Mouse (Mus musculus): Measurements from ENCODE around the gene Cd6. TPM values are rescaled to one million over a fixed set of nuclear protein-coding genes. Genes with fewer than 3 reads are reported as not detected.

The Cd6 gene
- total and polyA plus RNA-seq, 3 experiments: not detected

DNA sequence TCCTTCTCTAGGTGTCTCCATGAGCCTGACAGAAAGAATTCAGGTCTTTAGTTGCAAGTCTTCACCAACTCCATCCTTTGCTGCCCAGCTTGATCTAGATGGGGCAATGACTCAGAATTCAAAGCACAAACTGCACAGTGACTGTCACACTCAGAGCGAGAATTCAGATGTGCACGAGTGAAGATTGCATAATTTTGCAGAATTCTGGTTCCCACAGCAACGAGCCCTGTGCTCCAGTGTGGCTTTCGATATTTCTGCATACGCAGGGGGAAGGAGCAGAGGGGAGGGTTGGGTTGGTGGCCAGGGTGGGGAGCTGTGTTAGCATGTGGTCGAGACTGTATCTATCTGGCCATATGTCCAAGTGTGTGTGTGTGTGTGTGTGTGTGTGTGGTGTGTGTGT lies 28.8 kb downstream of the Cd6 start:
- Histone ChIP-seq H3K36me3 (ENCODE audit: control insufficient read depth in 1 of 2, insufficient read depth in 2 of 2, low read length in 2 of 2) (no peaks in the 10 kb centered on the region), H3K79me2 (ENCODE audit: control insufficient read depth, insufficient read depth, low read length, poor library complexity) (no peaks in the 10 kb centered on the region), H3K9me3 (replicated peaks; ENCODE audit: insufficient read depth, low read length) (no peaks in the 10 kb centered on the region), H3K4me3 (ENCODE audit: control insufficient read depth in 1 of 2, insufficient read depth in 1 of 2, low read depth in 2 of 2, low read length in 2 of 2) (no peak overlapping the region), H3K27me3 (ENCODE audit: control insufficient read depth in 1 of 2, insufficient read depth in 2 of 2, low read length in 2 of 2) (peaks cover 2 to 4% of the 10 kb centered on the region in 2 experiments; a peak in 3 of 4 replicates), H3K9ac (ENCODE audit: control insufficient read depth, low read depth, low read length, poor library complexity, severe bottlenecking) (no peak overlapping the region), H3K27ac (ENCODE audit: control insufficient read depth, low read depth, low read length) (no peak overlapping the region), H3K4me1 (ENCODE audit: control insufficient read depth in 1 of 2, insufficient read depth in 2 of 2, low read length in 2 of 2) (no peaks in the 10 kb centered on the region)
- no peak for DNase-seq (ENCODE audit: low read depth, low spot score)
- no peak for TF ChIP-seq USF2 (IDR thresholded peaks at IDR 0.05; ENCODE audit: borderline replicate concordance in 1 of 2, insufficient read depth in 1 of 2, low read depth in 1 of 2, low read length in 2 of 2)
- no peak for TF ChIP-seq ZMIZ1 (IDR thresholded peaks at IDR 0.05; ENCODE audit: low read depth, low read length)
- no peak for TF ChIP-seq MXI1 (IDR thresholded peaks at IDR 0.05; ENCODE audit: low read depth, low read length)
- TF ChIP-seq MYC (IDR thresholded peaks at IDR 0.05; ENCODE audit: low read depth, low read length): no peak
- TF ChIP-seq GABPA (IDR thresholded peaks at IDR 0.05; ENCODE audit: low read depth, low read length): no peak
- no peak for TF ChIP-seq JUND (IDR thresholded peaks at IDR 0.05; ENCODE audit: low read depth, low read length)
- no peak for TF ChIP-seq MYB (IDR thresholded peaks at IDR 0.05; ENCODE audit: low read depth, low read length)
- no peak for TF ChIP-seq MAZ (IDR thresholded peaks at IDR 0.05; ENCODE audit: low read depth, low read length)

- H3K9me3 ChIP-seq (replicated peaks; ENCODE audit: insufficient read depth, low read length): no peaks in the 10 kb centered on the region
- no peak for DNase-seq (ENCODE audit: low read depth, low spot score)
- H3K27ac ChIP-seq (ENCODE audit: control insufficient read depth, low read depth, low read length): no peak overlapping the region
- H3K36me3 ChIP-seq (ENCODE audit: control insufficient read depth in 1 of 2, insufficient read depth in 2 of 2, low read length in 2 of 2): no peaks in the 10 kb centered on the region
- no peaks in the 10 kb centered on the region for H3K79me2 ChIP-seq (ENCODE audit: control insufficient read depth, insufficient read depth, low read length, poor library complexity)
- H3K4me1 ChIP-seq (ENCODE audit: control insufficient read depth in 1 of 2, insufficient read depth in 2 of 2, low read length in 2 of 2): no peaks in the 10 kb centered on the region
- H3K9ac ChIP-seq (ENCODE audit: control insufficient read depth, low read depth, low read length, poor library complexity, severe bottlenecking): no peak overlapping the region
- no peak overlapping the region for H3K4me3 ChIP-seq (ENCODE audit: control insufficient read depth in 1 of 2, insufficient read depth in 1 of 2, low read depth in 2 of 2, low read length in 2 of 2)
- peaks cover 0 to 2% of the 10 kb centered on the region in 2 experiments; a peak in 2 of 4 replicates for H3K27me3 ChIP-seq (ENCODE audit: control insufficient read depth in 1 of 2, insufficient read depth in 2 of 2, low read length in 2 of 2)
- TF ChIP-seq TAL1 (IDR thresholded peaks at IDR 0.05; ENCODE audit: low read length) (no peak), BHLHE40 (IDR thresholded peaks at IDR 0.05; ENCODE audit: borderline replicate concordance, low read depth, low read length) (no peak), ZKSCAN1 (IDR thresholded peaks at IDR 0.05; ENCODE audit: low read depth, low read length) (no peak), POLR2A (IDR thresholded peaks at IDR 0.05; ENCODE audit: control insufficient read depth in 1 of 2, insufficient read depth in 1 of 2, low read depth in 1 of 2, low read length in 2 of 2, poor library complexity in 1 of 2) (no peak), RAD21 (IDR thresholded peaks at IDR 0.05; ENCODE audit: low read depth, low read length) (no peak), GABPA (IDR thresholded peaks at IDR 0.05; ENCODE audit: low read depth, low read length) (no peak), POLR2AphosphoS2 (IDR thresholded peaks at IDR 0.05; ENCODE audit: low read length) (no peak), CTCF (IDR thresholded peaks at IDR 0.05 in 2 of 3, conservative IDR thresholded peaks at IDR 0.05 in 1 of 3; ENCODE audit: control insufficient read depth in 1 of 3, insufficient read depth in 1 of 3, low read depth in 2 of 3, low read length in 3 of 3, poor library complexity in 1 of 3, severe bottlenecking in 1 of 3) (no peak), E2F4 (IDR thresholded peaks at IDR 0.05; ENCODE audit: borderline replicate concordance, low read depth, low read length) (no peak), ETS1 (IDR thresholded peaks at IDR 0.05; ENCODE audit: low read depth, low read length) (no peak)
Observed at GRCm38 (mm10) chr19:10799155-10799554, 30.7 kb downstream of the Cd6 start.
